Mouse (Mus musculus) kidney, postnatal 0 days (tissue): ENCODE data around the gene Fhod1. TPM values are rescaled to one million over a fixed set of nuclear protein-coding genes. Genes with fewer than 3 reads are reported as not detected.
A peak's percentile ranks its signal among the peaks of the same experiment; 100 is the strongest.

Experiments used
- ATAC-seq: fragments of 200-750 bp; cut with Nextera tagmentation; replicated peaks from 2 replicates; pipeline ENCODE4 v1.8.0; 2017; ENCODE audit warnings: low read depth, moderate number of reproducible peaks, moderate TSS enrichment, moderate library complexity; ENCODE audit not compliant: low FRiP score
- DNase-seq: peaks from one replicate; pipeline ENCODE4 v3.0.0-alpha.2; 2016; ENCODE audit warnings: low spot score
- H3K27ac ChIP-seq: fragments of 300-500 bp; sonication (generic); 2 replicates; pipeline ENCODE4 v1.5.1; 2014; ENCODE audit warnings: mild to moderate bottlenecking
- H3K27me3 ChIP-seq: fragments of 300-500 bp; sonication (generic); 2 replicates; pipeline ENCODE4 v1.6.1; 2014; ENCODE audit warnings: low read length, mixed read lengths; ENCODE audit not compliant: insufficient read depth
- H3K36me3 ChIP-seq: fragments of 300-500 bp; sonication (generic); 2 replicates; pipeline ENCODE4 v1.6.1; 2014; ENCODE audit warnings: low read length, mixed read lengths; ENCODE audit not compliant: insufficient read depth
- H3K4me1 ChIP-seq: fragments of 300-500 bp; sonication (generic); replicated peaks from 2 replicates; pipeline ENCODE4 v1.6.1; 2014; ENCODE audit warnings: antibody characterized with exemption, low read length, mixed read lengths; ENCODE audit not compliant: insufficient read depth
- H3K4me2 ChIP-seq: fragments of 300-500 bp; sonication (generic); 2 replicates; pipeline ENCODE4 v1.6.1; 2014; ENCODE audit warnings: mild to moderate bottlenecking, low read length, moderate library complexity, mixed read lengths
- H3K4me3 ChIP-seq: fragments of 300-500 bp; sonication (generic); replicated peaks from 2 replicates; pipeline ENCODE4 v1.5.1; 2014; ENCODE audit warnings: low read depth, low read length
- H3K9ac ChIP-seq: fragments of 300-500 bp; sonication (generic); 2 replicates; pipeline ENCODE4 v1.6.1; 2014; ENCODE audit warnings: low read depth, low read length
- H3K9me3 ChIP-seq: fragments of 300-500 bp; sonication (generic); replicated peaks from 2 replicates; pipeline ENCODE4 v1.6.1; 2016; ENCODE audit warnings: low read length, inconsistent platforms, mixed read lengths
- CTCF ChIP-seq: IDR thresholded peaks from 2 replicates; pipeline ENCODE4 v1.5.1; 2016; ENCODE audit warnings: antibody characterized with exemption, low read depth, mild to moderate bottlenecking, moderate library complexity
- WGBS: fragments of 180-500 bp; shearing (Covaris S2); extraction: QIAGEN DNeasy Blood & Tissue Kit; methylation state at CpG from one replicate; pipeline ENCODE4 v1.1.7; 2014; 5-methylcytosine and 5-hydroxymethylcytosine counted together
- polyA plus RNA-seq: library from polyadenylated mRNA; unstranded; fragments of >200 nt; fragmentation: Nextera tagmentation; extraction: Ambion mirVana; gene quantifications from 2 replicates; pipeline ENCODE4 v1.2.1, GENCODE M21; 2015

The Fhod1 gene
- polyA plus RNA-seq, 1 experiment from 2014 or later: 1.8 TPM

- 60% methylated on average over 12 of the region's 12 CpGs for WGBS
- ATAC-seq (no peak), DNase-seq (peak; percentile 83)
- Histone ChIP-seq H3K9ac (no peak overlapping the region), H3K4me1 (no peaks in the 10 kb centered on the region), H3K36me3 (no peaks in the 10 kb centered on the region), H3K9me3 (no peaks in the 10 kb centered on the region), H3K27ac (peak overlapping the region; percentile 42; the same call in 1 of the 2 replicates), H3K27me3 (no peaks in the 10 kb centered on the region), H3K4me2 (no peak overlapping the region), H3K4me3 (no peak overlapping the region)
- TF ChIP-seq CTCF: no peak
These were observed 14.3 kb upstream of the Fhod1 start for GRCm38 (mm10) chr8:105361751-105362702.

GRCm38 (mm10) chr8:105359646-105360045 is 11.9 kb upstream of the Fhod1 start:
- H3K4me2 ChIP-seq: 0 out of 2 replicates have a peak overlapping the region, but pooled peaks have one; percentile 12
- no peak overlapping the region for H3K9ac ChIP-seq
- DNase-seq (peak; percentile 87), ATAC-seq (no peak; the same call in 1 of the 2 replicates)
- peaks cover 9% of the 10 kb centered on the region; the same call in 1 of the 2 replicates for H3K4me1 ChIP-seq
- H3K4me3 ChIP-seq: no peak overlapping the region
- 32% methylated on average over 4 of the region's 4 CpGs for WGBS
- TF ChIP-seq CTCF: peak; percentile 74
- H3K9me3 ChIP-seq: no peaks in the 10 kb centered on the region
- H3K27ac ChIP-seq: no peak overlapping the region
- no peaks in the 10 kb centered on the region for H3K36me3 ChIP-seq
- no peaks in the 10 kb centered on the region for H3K27me3 ChIP-seq

- Histone ChIP-seq H3K4me1 (peaks cover 9% of the 10 kb centered on the region; the same call in 1 of the 2 replicates), H3K36me3 (no peaks in the 10 kb centered on the region), H3K4me2 (peak overlapping the region; percentile 12; the same call in 1 of the 2 replicates), H3K27ac (no peak overlapping the region), H3K9ac (no peak overlapping the region), H3K27me3 (no peaks in the 10 kb centered on the region), H3K9me3 (no peaks in the 10 kb centered on the region), H3K4me3 (no peak overlapping the region)
- TF ChIP-seq CTCF: no peak
- WGBS: 40% methylated on average over 15 of the region's 15 CpGs
- no peak for DNase-seq
- ATAC-seq: 0 out of 2 replicates have a peak, but pooled peaks have one; percentile 27
These were observed 11.5 kb upstream of the Fhod1 start for GRCm38 (mm10) chr8:105359208-105359607.

GRCm38 (mm10) chr8:105356681-105357080 is 8.9 kb upstream of the Fhod1 start:
- no peaks in the 10 kb centered on the region for H3K36me3 ChIP-seq
- H3K4me1 ChIP-seq: peaks cover 9% of the 10 kb centered on the region; the same call in 1 of the 2 replicates
- TF ChIP-seq CTCF: no peak
- no peak overlapping the region for H3K9ac ChIP-seq
- no peaks in the 10 kb centered on the region for H3K27me3 ChIP-seq
- no peak overlapping the region for H3K27ac ChIP-seq
- WGBS: 82% methylated on average over 14 of the region's 14 CpGs
- no peak for DNase-seq
- H3K4me2 ChIP-seq: no peak overlapping the region
- no peaks in the 10 kb centered on the region for H3K9me3 ChIP-seq
- no peak for ATAC-seq
- H3K4me3 ChIP-seq: no peak overlapping the region

GRCm38 (mm10) chr8:105355179-105356024 is 7.6 kb upstream of the Fhod1 start:
- TF ChIP-seq CTCF: no peak
- ATAC-seq (no peak), DNase-seq (no peak)
- WGBS: 56% methylated on average over 26 of the region's 26 CpGs
- Histone ChIP-seq H3K27me3 (no peaks in the 10 kb centered on the region), H3K27ac (no peak overlapping the region), H3K4me2 (no peak overlapping the region), H3K9ac (no peak overlapping the region), H3K4me1 (peaks cover 9% of the 10 kb centered on the region; the same call in 1 of the 2 replicates), H3K9me3 (no peaks in the 10 kb centered on the region), H3K4me3 (no peak overlapping the region), H3K36me3 (no peaks in the 10 kb centered on the region)

GRCm38 (mm10) chr8:105354549-105354948 is 6.8 kb upstream of the Fhod1 start:
- DNase-seq: no peak
- no peak for ATAC-seq
- 92% methylated on average over 4 of the region's 4 CpGs for WGBS

More at GRCm38 (mm10) chr8:105354549-105354948, 6.8 kb upstream of the Fhod1 start:
- no peak overlapping the region for H3K4me2 ChIP-seq
- H3K4me3 ChIP-seq: no peak overlapping the region
- no peak overlapping the region for H3K27ac ChIP-seq
- H3K9ac ChIP-seq: no peak overlapping the region
- TF ChIP-seq CTCF: no peak
- peaks cover 9% of the 10 kb centered on the region; the same call in 1 of the 2 replicates for H3K4me1 ChIP-seq
- no peaks in the 10 kb centered on the region for H3K9me3 ChIP-seq
- H3K27me3 ChIP-seq: no peaks in the 10 kb centered on the region
- no peaks in the 10 kb centered on the region for H3K36me3 ChIP-seq
